Mouse (Mus musculus) layer of hippocampus, adult 9-10 months (tissue): ENCODE measurements around the gene Adam22.

Source experiments
- DNase-seq: peaks from one replicate; pipeline ENCODE4 v3.0.0; 2022; ENCODE audit warnings: low spot score

Adam22 gene

GRCm38 (mm10) chr5:8367614-8368327 lies at the start of gene Adam22:
TSS of gene Adam22 (minus strand) at chr5:8368160.
- peak; percentile 71 for DNase-seq

- DNase-seq = no peak
Observed at GRCm38 (mm10) chr5:8417443-8417842, 49.5 kb upstream of the Adam22 start.

- no peak for DNase-seq
Observed at GRCm38 (mm10) chr5:8416683-8417413, 48.9 kb upstream of the Adam22 start.

- DNase-seq = no peak
Observed at GRCm38 (mm10) chr5:8408746-8409145, 40.8 kb upstream of the Adam22 start.

GRCm38 (mm10) chr5:8397587-8398249 lies 29.8 kb upstream of the Adam22 start:
- no peak for DNase-seq

- DNase-seq = no peak
Observed at GRCm38 (mm10) chr5:8393891-8394583, 26.1 kb upstream of the Adam22 start.

- DNase-seq = no peak
Observed at GRCm38 (mm10) chr5:8374297-8374906, 6.4 kb upstream of the Adam22 start.

GRCm38 (mm10) chr5:8373415-8373814 lies 5.5 kb upstream of the Adam22 start:
- DNase-seq = no peak

GRCm38 (mm10) chr5:8368781-8369180 lies 821 bp upstream of the Adam22 start:
- no peak for DNase-seq

- no peak for DNase-seq
Observed at GRCm38 (mm10) chr5:8368328-8368692, 350 bp upstream of the Adam22 start.

- no peak for DNase-seq
Observed at GRCm38 (mm10) chr5:8366771-8367613, 968 bp downstream of the Adam22 start.

- no peak for DNase-seq
Observed at GRCm38 (mm10) chr5:8362361-8362760, 5.6 kb downstream of the Adam22 start.

- DNase-seq = no peak
Observed at GRCm38 (mm10) chr5:8357677-8358076, 10.3 kb downstream of the Adam22 start.

GRCm38 (mm10) chr5:8356885-8357651 lies 10.9 kb downstream of the Adam22 start:
- no peak for DNase-seq

GRCm38 (mm10) chr5:8356326-8356725 lies 11.6 kb downstream of the Adam22 start:
- no peak for DNase-seq

GRCm38 (mm10) chr5:8349557-8349956 lies 18.4 kb downstream of the Adam22 start:
- no peak for DNase-seq

- no peak for DNase-seq
Observed at GRCm38 (mm10) chr5:8346329-8346728, 21.6 kb downstream of the Adam22 start.

GRCm38 (mm10) chr5:8343296-8343695 lies 24.7 kb downstream of the Adam22 start:
- no peak for DNase-seq

GRCm38 (mm10) chr5:8341676-8342075 lies 26.3 kb downstream of the Adam22 start:
- DNase-seq = no peak

- no peak for DNase-seq
Observed at GRCm38 (mm10) chr5:8327645-8328269, 40.2 kb downstream of the Adam22 start.
